Mouse (Mus musculus): ENCODE data around the gene Lyl1.
"Not testable (repeated sequence)": the region's sequence is repeated elsewhere in the genome, so short reads cannot be mapped to it uniquely, and the experiment has no call there.

Gene Lyl1

DNA sequence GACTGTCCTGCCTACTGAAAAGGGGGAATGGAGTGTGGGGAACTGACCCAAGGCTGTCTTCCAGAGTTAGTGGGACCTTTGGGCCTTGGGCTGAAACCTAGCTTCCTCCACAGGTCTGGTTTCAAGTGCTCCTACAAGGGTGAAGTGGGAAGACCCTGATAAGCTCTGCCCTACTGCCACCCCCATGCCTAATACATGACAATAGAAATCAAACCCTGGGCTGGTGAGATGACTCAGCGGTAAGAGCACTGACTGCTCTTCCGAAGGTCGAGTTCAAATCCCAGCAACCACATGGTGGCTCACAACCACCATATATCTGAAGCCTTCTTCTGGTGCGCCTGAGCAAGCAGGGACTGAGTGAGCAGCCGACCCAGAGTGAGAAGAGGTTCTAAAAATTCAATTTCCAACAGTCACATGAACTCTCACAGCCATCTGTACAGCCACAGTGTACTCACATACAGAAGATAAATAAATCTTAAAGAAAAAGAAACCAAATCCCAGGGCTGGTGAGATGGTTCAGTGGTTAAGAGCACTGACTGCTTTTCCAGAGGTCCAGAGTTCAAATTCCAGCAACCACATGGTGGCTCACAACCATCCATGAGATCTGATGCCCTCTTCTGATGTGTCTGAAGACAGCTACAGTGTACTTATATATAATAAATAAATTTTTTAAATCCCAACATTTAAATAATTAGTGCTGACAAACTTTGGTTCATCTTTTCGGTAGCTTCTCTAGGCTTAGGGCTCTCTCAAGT, 32.3 kb upstream of the Lyl1 start:
- no peak for DNase-seq (ENCODE audit: low read depth, low spot score)

DNA sequence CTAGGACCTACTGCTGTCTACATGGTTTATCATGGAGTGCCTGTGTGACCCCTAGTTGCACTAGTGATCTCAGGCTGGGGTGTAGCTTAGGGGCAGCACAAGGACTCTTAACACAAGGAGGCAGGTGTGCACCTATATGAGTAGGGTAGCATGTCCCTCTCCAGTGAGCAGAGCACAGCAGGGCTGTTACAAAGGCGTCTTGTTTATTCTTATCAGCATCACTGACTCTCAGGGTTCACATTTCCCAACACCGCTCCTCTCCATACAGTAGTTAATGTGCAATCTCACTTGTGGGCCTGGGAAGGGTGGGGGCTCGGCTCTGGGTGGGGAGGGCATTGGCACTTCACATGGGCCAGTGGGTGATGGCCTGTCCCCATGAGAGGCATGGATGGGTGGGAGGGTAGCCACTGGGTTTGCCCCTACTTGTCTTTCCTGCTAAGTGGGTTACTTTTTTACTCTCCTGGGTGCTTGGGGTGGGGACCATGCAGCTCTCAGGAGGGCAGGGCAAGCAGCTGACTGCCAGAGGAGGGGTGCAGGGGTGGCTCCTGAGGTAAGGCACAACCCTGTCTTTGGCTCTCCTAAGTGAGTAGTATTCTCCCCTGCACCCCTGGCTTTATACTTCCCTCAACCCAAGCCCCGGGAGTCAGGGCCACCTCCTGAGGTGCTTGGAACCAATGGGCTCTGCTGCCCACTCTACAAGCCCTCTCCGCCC, 30.8 kb upstream of the Lyl1 start:
- DNase-seq (ENCODE audit: low read depth, low spot score), result not testable (repeated sequence)

DNA sequence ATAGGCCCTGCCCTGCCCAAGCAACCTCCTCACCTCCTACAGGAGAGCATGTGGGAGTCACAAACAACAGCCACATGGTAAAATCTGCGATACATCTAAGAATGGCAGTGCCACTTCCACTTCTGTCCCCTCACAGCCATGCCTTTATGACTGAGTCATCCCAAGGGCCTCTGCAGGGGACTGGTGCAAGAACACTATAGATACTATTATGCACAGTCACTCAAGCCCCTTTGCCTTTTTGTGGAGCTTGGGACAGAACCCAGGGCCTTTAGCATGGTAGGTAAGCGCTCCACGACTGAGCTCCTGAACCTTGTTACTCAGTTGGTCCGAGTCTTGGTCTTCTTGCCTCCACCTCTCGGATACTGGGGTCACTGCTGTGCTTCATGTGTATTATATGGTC, 24.0 kb upstream of the Lyl1 start:
- no peak for DNase-seq (ENCODE audit: low read depth, low spot score)

DNA sequence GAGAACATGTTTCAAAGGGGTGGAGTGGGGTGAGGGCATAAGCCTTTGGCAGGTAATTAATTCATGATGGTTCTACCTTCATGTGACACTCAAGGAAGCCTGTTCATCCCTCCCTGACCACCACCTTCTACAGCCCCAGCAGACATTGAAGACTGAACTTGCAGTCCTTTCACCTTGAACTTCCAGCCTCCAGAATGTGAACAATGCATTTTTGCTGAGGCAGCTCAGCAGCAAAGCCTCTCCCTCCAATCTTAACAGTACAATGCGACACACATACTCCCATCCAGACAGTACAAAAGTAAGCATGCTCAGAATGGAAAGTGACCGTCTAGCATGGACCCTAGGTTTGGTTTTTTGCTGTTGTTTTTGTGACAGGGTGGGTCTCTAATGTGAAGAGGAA, 19.8 kb upstream of the Lyl1 start:
- no peak for DNase-seq (ENCODE audit: low read depth, low spot score)

DNA sequence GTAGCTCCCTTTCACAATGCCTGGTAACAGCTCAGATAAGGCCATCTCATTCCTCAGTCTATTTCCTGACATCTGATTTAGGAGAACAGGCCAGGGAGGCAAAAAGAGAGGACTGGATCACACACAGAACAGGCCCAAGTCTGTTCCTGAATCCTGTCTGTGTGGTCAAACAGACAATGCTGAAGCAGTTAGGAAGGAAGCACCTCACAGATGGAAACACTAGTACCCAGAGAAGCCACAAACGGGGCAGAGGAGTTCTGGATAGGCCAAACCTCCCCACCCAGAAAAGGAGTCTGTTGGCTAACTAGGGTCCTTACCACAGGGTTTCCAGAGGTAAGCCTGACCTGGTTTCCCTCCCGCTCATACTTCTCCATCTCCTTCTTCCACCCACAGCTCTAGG, 19.0 kb upstream of the Lyl1 start:
- DNase-seq (ENCODE audit: low read depth, low spot score), result no peak

DNA sequence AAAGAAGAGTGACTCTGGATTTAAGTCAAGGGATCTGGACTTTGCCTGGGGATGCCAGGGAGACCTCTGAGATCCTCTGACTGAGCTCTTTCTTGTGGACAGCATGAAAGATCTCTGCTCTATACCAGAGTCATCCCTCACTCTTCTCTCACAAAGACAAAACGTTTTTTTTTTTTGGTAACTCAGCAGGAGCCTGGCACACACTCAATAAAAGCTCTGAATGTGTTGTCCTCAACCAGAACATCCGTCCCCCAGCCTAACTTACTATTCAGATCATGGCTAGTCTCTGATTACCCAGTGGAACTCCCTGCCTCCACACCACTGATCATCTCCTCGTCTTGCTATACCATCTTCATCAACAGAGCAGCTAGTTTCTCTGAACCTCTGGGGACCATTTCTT, 16.7 kb upstream of the Lyl1 start:
- DNase-seq (ENCODE audit: low read depth, low spot score), result no peak

DNA sequence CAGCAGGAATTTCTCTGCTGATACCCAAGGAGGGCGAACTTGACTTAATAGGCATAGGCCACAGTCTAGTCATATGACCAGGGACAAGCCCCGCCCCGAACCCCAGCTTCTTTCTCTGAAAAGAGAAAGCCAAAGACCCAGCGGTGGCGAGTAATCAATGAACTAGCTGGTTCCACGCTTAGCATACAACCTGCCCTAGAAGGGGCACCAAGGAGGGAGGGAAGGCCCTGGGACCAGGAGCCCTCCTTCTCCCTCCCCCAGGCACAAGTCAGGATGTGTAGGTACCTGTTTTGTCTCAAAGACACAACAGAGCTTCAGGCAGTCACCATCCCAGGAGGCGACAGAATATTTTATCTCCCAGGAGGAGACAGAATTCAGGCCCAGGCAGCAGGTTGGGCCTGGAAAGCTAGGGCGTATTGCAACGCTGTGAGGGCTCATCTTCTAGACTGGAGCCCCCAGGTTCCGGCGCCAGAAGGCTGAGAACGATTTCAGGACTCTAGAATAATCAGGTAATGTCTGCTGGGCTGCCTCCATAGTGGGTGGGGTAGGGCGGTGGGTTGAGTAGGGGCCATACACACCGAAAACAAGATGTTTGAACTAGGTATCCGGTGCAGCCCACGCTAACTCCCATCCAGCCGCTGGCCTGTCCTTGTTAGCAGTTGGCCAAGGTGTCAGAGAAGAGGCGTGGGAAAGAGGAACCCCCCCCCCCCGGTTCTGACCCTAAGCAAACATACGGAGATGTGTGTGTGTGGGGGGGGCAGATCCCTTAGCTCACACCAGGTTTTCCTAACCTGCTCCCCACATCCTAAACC, 14.9 kb upstream of the Lyl1 start, which contains the start of gene Trmt1:
TSS of gene Trmt1 (plus strand) at position 117 of the 812 bp plus-strand sequence.
- no peak for DNase-seq (ENCODE audit: low read depth, low spot score)

DNA sequence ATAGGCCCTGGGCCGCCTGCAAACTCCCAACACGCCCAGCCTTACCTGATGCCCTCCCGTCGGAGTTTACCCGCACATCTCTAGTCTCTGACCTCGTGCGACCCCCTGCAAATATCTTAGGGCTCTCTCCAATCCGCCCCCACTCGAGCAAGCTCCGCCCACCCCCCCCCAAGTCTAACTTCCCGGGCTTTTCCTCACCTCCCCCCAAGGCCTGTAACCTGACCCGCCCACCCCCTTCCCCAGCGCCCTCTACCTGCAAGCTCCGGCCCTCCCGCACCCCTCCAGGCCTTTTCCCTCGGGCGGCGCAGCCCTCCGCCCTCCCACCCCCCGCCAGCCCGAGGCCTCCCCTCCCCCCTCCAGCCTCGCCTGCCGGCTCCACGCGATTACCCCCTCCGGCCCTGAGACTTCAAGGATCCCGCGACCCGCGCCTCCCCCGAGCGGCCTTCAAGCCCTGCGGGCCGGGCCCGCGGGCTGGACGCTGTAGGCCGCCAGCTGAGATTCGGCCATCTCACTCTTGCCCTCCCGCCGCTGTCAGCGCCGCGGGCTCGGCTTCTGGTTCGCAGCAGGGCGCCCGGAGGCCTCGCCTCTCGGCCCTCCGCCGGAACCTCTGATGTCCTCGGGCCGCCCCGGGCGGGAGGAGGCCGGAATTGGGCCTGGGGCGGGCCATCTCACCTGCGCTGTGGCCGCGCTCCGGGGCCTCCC, 14.1 kb upstream of the Lyl1 start:
- DNase-seq (ENCODE audit: low read depth, low spot score), result no peak

DNA sequence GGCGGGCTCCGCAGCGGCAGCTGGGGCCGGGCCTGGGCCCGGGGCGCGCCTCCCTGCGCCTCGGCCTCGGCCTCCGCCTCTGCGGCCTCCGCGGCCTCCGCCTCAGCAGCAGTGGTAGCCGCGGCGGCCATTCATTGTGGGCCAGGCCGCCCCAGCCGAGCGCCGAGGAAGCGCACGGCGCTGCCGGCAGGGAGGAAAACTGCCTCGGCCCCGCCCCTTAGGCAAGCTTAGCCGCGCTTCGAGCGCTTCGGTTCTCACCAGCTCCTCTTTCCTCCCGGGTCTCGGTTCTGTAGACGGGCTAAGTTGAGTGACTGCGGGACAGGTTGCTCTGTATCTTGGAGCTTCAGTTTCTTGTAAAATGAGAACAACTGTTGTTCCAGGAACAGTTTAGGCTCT, 13.6 kb upstream of the Lyl1 start, which contains the start of gene Nacc1:
TSS of gene Nacc1 (minus strand) at position 158 of the 396 bp plus-strand sequence.
- no peak for DNase-seq (ENCODE audit: low read depth, low spot score)

DNA sequence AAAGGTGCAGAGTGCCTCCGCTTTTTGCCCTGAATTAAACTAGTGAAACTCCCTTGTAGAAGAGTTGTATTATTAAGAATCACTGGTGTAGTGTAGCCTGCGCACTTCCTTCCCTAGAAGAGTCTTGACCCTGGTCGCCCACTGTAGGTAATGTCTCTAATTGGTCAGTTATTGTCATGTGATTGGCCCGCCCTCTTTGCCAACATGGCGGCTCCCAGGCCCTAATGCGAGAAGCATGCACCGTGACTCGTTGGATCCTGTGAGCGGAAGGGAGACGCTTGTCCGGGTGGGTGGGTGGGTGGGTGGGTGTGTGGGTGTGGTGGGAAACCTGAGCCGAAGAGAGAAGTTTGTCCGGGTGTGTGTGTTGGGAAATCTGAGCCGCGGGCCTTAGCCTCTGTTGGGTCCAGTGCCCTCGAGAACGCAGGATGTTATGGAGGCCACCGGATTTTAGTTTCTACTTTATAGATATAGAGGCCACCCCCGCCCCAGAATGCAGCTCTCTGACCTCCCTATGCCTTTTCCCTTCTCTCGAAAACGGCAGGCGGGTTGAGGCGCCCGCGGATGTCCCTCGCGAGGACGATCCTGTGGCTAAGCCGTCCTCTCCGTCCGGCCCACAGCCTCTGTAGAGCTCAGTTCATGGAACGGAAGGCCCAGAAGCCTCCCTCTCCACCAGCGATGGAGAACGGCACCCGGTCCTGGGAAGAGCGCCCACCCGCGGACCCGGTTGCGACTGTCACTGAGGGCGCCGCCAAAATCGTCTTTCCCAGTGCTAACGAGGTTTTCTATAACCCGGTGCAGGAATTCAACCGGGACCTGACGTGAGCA, 12.0 kb upstream of the Lyl1 start:
- peak; percentile 87 for DNase-seq (ENCODE audit: low read depth, low spot score)

DNA sequence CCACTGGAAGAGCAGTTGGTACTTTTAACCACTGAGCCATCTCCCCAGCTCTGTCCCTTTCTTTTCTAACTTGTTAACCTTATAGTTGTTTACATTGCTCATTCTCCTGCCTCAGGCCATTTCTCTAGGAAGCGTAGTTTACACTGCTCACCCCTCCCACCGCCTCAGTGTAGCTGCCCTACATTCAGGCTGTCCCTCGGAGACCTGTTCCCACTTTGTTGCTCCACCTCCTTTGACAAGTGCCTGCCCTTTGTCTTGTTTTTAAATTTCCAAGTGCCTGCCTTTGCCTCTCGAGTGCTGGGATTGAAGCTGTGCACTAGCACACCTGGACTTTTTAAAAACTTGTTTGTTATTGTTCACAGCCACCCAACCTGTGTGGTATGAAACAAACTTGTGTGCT, 7.9 kb upstream of the Lyl1 start:
- no peak for DNase-seq (ENCODE audit: low read depth, low spot score)

DNA sequence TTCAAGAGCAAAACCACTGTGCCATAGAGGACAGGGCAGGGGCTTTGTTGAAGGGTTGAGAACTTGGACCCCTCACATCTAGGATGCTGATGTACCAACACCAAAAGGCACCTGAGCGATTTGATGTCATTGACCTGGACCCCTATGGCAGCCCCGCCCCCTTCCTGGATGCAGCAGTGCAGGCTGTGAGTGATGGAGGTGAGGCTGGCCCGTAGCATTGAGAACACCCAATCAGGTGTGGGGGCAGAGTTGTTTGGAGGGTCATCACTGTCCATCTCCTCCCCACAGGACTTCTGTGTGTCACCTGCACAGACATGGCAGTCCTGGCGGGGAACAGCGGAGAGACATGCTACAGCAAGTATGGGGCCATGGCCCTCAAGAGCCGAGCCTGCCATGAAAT, 6.1 kb upstream of the Lyl1 start:
- no peak for DNase-seq (ENCODE audit: low read depth, low spot score)

DNA sequence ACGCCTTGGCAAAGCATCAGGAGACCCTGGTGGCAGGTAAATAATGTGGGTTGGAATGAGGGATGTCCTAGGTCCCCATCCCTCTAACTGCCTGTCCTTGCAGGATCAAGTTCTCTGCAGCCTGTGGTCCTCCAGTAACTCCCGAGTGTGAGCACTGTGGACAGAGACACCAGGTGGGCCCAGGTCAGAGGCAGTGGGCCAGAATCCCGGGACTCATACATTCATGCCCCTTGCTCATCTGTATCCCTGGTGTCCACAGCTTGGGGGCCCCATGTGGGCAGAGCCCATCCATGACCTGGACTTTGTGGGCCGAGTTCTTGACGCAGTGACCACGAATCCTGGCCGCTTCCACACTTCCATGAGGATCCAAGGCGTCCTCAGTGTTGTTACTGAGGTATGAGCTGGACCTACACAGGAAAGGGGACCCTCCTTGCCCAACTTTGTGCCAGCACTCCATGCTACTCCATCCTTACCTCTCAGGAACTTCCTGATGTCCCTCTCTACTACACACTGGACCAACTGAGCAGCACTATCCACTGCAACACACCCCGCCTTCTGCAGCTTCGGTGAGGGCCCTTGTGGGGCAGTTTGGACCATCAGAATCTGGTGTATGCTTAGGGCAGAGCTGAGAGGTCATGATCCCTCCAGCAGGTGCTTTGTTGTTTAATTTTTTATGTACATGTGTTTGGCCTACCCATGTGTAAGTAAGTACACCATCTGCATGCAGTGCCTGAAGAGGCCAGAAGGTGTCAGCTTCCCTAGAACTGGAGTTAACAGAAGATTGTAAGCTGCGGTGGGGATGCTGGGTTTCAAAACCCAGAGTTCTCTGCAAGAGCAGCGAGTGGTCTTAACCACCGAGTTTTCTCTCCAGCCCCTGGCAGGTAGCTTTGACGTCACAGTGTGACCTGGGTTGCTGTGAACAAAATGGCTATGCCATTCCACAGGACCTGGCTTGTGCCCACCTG, 3.8 kb upstream of the Lyl1 start:
- no peak for DNase-seq (ENCODE audit: low read depth, low spot score)

DNA sequence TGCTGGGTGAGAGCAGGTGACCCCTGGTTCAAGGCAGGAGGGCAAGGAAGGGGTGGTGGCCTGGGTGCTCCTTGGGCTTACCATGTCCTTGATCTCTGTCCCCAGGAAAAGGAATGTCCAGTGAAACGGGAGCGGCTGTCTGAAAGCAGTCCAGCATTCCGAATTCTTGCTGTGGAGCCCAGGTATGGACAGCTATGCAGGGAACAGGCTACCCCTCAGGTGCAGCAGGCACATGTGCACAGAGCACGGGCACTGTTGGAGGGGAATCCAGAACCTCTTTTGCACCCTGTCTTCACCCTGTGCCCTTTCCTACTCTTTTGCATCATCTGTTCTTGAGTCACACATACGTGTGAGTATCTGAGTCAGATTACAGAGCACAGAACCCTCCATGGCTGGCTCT, 3.0 kb upstream of the Lyl1 start:
- DNase-seq (ENCODE audit: low read depth, low spot score), result no peak

DNA sequence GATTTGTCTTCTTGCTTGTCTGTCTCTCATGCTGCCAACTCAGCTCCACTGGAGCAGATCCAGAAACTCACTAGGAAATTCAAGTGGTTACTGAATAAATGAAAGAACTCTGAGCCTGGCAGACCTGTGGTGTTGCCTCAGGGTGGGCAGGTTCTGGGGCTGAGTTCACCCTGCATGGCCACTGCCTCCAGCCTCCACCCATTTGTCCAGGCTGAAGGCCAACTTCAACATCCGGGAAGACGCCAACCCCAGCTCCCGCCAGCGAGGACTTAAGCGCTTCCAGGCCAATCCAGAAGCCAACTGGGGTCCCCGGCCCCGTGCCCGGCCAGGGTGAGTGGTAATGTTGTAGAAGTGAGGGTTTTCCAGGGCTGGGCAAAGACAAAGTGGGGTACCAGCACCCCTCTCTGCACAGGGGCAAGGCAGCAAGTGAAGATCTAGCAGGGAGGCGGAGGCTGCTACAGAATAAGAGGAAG, 2.3 kb upstream of the Lyl1 start:
- DNase-seq (ENCODE audit: low read depth, low spot score), result no peak

DNA sequence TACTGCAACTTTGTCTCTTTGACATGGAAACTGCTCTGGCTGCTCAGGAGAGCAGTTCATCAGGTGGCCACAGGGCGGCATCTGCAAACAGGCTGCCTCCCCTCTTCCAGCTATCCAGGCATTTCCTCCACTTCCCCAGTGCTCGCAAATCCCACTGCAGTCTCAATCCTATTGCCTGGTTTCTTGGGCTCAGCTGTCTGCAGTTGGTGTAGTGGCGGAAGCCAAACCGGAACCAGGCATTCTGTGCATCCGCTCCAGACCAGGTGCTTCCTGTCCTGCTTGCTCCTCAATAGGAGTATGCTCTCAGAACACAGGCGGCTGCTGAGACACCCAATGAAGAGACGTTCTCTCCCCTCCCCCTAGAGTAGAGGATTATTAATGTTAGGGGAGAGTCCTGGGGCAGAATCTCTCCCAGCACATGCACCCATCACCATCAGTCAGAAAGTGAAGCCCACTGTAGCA, 1.4 kb upstream of the Lyl1 start:
- peak; percentile 83 for DNase-seq (ENCODE audit: low read depth, low spot score)

DNA sequence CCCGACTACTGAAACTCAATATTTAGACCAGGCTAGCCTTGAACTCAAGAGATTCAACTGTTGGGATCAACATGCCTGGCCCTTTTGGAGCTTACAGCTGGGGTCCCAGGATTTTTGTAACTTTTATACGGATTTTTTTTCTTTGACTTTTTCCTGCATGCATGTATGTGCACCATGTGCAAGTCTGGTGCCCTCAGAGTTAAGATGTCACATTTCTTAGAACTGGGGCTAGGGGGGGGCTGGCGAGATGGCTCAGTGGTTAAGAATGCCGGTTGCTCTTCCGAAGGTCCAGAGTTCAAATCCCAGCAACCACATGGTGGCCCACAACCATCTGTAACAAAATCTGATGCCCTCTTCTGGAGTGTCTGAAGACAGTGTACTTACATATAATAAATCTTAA, 731 bp upstream of the Lyl1 start:
- DNase-seq (ENCODE audit: low read depth, low spot score), result no peak

DNA sequence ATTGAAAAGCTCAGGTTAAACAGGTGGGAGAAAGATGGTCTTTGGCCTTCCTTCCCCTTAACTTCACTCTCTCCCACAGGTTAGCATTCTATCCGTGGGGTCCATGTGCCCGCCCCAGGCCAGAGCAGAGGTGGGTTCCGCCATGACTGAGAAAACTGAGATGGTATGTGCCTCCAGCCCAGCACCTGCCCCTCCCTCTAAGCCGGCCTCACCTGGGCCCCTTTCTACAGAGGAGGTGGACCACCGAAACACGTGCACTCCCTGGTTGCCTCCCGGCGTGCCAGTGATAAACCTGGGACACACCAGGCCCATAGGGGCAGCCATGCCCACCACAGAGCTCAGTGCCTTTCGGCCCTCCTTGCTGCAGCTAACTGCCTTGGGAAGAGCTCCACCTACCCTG, 1.3 kb downstream of the Lyl1 start:
- no peak for DNase-seq (ENCODE audit: low read depth, low spot score)

DNA sequence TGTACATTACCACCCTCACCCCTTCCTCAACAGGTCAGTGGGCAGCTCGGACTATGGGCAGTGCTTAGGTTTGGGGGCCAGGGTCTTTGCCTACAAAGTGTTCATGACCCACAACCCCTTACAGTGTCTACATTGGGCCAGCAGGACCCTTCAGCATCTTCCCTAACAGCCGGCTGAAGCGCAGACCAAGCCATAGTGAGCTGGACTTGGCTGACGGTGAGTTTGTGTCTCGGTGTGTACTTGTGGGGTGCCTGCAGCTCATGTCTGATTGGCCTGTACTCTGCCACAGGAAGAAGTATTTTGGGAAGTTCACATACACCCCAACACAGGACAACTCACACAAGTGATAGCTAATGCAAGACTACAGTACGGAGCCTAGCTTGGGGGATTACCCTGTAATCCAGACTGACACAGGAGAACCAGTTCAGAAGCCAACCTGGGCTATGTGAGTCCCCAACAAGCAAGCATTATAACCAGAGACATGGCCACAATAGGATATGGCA, 1.8 kb downstream of the Lyl1 start:
- DNase-seq (ENCODE audit: low read depth, low spot score), result no peak

Measured in skeletal muscle tissue, adult 2 months (tissue).